Mouse (Mus musculus) right cerebral cortex, postnatal 10 days (tissue): ENCODE measurements at regions not wholly inside any gene's neighbourhood (a gene's known extent, or its start where the extent isn't known, plus 50 kb on each side); places are given as distances from the start of the nearest gene placed in this dataset.

Source experiments
- DNase-seq, 2 experiments: peaks; one replicate each; pipeline ENCODE4 v3.0.0; 2021; ENCODE audit warnings: low spot score in 2 of 2

- no peak for DNase-seq
These were observed 62.5 kb downstream of the Arrdc4 start for GRCm38 (mm10) chr7:68686396-68687139.

GRCm38 (mm10) chr7:68682929-68683643 lies 66.0 kb downstream of the Arrdc4 start:
- DNase-seq = no peak

- DNase-seq = peak in 1 of 2 experiments; percentile 33
These were observed 66.7 kb downstream of the Arrdc4 start for GRCm38 (mm10) chr7:68682318-68682728.

GRCm38 (mm10) chr7:68679770-68680169 lies 69.3 kb downstream of the Arrdc4 start:
- DNase-seq = no peak

GRCm38 (mm10) chr7:68667790-68668732 lies 81.0 kb downstream of the Arrdc4 start:
- DNase-seq = no peak

GRCm38 (mm10) chr7:68667215-68667614 lies 81.8 kb downstream of the Arrdc4 start:
- peak in 1 of 2 experiments; percentile 36 for DNase-seq

GRCm38 (mm10) chr7:68656354-68656753 lies 92.7 kb downstream of the Arrdc4 start:
- no peak for DNase-seq

GRCm38 (mm10) chr7:68653534-68653933 lies 95.5 kb downstream of the Arrdc4 start:
- no peak for DNase-seq

GRCm38 (mm10) chr7:68651418-68651817 lies 97.6 kb downstream of the Arrdc4 start:
- DNase-seq = no peak

GRCm38 (mm10) chr7:68637556-68638215 lies 111.4 kb downstream of the Arrdc4 start:
- DNase-seq = no peak

GRCm38 (mm10) chr7:68621080-68621479 lies 128.0 kb downstream of the Arrdc4 start:
- no peak for DNase-seq

GRCm38 (mm10) chr7:68610499-68610898 lies 138.5 kb downstream of the Arrdc4 start:
- no peak for DNase-seq

GRCm38 (mm10) chr7:68607170-68607569 lies 141.9 kb downstream of the Arrdc4 start:
- DNase-seq = peak in 1 of 2 experiments; percentile 28

GRCm38 (mm10) chr7:68606278-68606677 lies 142.8 kb downstream of the Arrdc4 start:
- DNase-seq = no peak

- no peak for DNase-seq
These were observed 145.3 kb downstream of the Arrdc4 start for GRCm38 (mm10) chr7:68603711-68604110.

GRCm38 (mm10) chr7:68602003-68602402 lies 147.0 kb downstream of the Arrdc4 start:
- DNase-seq = no peak

GRCm38 (mm10) chr7:68594017-68594386 lies 155.0 kb downstream of the Arrdc4 start:
- DNase-seq = no peak

- no peak for DNase-seq
These were observed 155.6 kb downstream of the Arrdc4 start for GRCm38 (mm10) chr7:68593344-68594016.

GRCm38 (mm10) chr7:68582540-68583325 lies 166.3 kb downstream of the Arrdc4 start:
- no peak for DNase-seq

- DNase-seq = peak in 1 of 2 experiments; percentile 48
These were observed 168.4 kb downstream of the Arrdc4 start for GRCm38 (mm10) chr7:68580650-68581049.
